Mouse (Mus musculus) hindbrain, postnatal 0 days (tissue): Measurements from ENCODE around the gene Slc12a6. TPM values are rescaled to one million over a fixed set of nuclear protein-coding genes. Genes with fewer than 3 reads are reported as not detected.

Source experiments
- ATAC-seq: fragments of 200-750 bp; cut with Nextera tagmentation; 2 replicates; pipeline ENCODE4 v1.8.0; 2017; ENCODE audit warnings: mild to moderate bottlenecking, moderate TSS enrichment, moderate library complexity
- DNase-seq: peaks from one replicate; pipeline ENCODE4 v3.0.0-alpha.2; 2015; ENCODE audit warnings: low spot score
- H3K27ac ChIP-seq: fragments of 300-500 bp; sonication (generic); 2 replicates; pipeline ENCODE4 v1.5.1; 2014; ENCODE audit warnings: mild to moderate bottlenecking
- H3K27me3 ChIP-seq: fragments of 300-500 bp; sonication (generic); 2 replicates; pipeline ENCODE4 v1.6.1; 2014; ENCODE audit warnings: low read length, mixed read lengths; ENCODE audit not compliant: insufficient read depth
- H3K36me3 ChIP-seq: fragments of 300-500 bp; sonication (generic); 2 replicates; pipeline ENCODE4 v1.6.1; 2014; ENCODE audit warnings: low read length, mixed read lengths; ENCODE audit not compliant: insufficient read depth
- H3K4me1 ChIP-seq: fragments of 300-500 bp; sonication (generic); 2 replicates; pipeline ENCODE4 v1.6.1; 2014; ENCODE audit warnings: antibody characterized with exemption, low read length, mixed read lengths; ENCODE audit not compliant: insufficient read depth
- H3K4me2 ChIP-seq: fragments of 300-500 bp; sonication (generic); 2 replicates; pipeline ENCODE4 v1.6.1; 2014; ENCODE audit warnings: low read depth, mild to moderate bottlenecking, low read length, moderate library complexity, mixed read lengths
- H3K4me3 ChIP-seq: fragments of 300-500 bp; sonication (generic); 2 replicates; pipeline ENCODE4 v1.5.1; 2014; ENCODE audit warnings: low read length
- H3K9ac ChIP-seq: fragments of 300-500 bp; sonication (generic); replicated peaks from 2 replicates; pipeline ENCODE4 v1.6.1; 2014; ENCODE audit warnings: mild to moderate bottlenecking, low read length, moderate library complexity, mixed read lengths
- H3K9me3 ChIP-seq: fragments of 300-500 bp; sonication (generic); 2 replicates; pipeline ENCODE4 v1.6.1; 2016; ENCODE audit warnings: low read length, mixed read lengths
- CTCF ChIP-seq: IDR thresholded peaks from 2 replicates; pipeline ENCODE4 v1.5.1; 2016; ENCODE audit warnings: antibody characterized with exemption, control low read depth, low read depth
- WGBS: fragments of 180-500 bp; shearing (Covaris S2); extraction: QIAGEN DNeasy Blood & Tissue Kit; methylation state at CpG from one replicate; pipeline ENCODE4 v1.1.7; 2014; 5-methylcytosine and 5-hydroxymethylcytosine counted together
- polyA plus RNA-seq: library from polyadenylated mRNA; unstranded; fragments of >200 nt; fragmentation: Nextera tagmentation; extraction: Ambion mirVana; gene quantifications from 2 replicates; pipeline ENCODE4 v1.2.1, GENCODE M21; 2015
- total RNA-seq: library from RNA; depleted of rRNA; stranded (reverse); fragments of >200 nt; gene quantifications from 2 replicates; pipeline ENCODE4 v1.2.3, GENCODE M21; 2014

The Slc12a6 gene
- total and polyA plus RNA-seq, 2 experiments from 2014 or later = 12.6 to 68.2 TPM

DNA sequence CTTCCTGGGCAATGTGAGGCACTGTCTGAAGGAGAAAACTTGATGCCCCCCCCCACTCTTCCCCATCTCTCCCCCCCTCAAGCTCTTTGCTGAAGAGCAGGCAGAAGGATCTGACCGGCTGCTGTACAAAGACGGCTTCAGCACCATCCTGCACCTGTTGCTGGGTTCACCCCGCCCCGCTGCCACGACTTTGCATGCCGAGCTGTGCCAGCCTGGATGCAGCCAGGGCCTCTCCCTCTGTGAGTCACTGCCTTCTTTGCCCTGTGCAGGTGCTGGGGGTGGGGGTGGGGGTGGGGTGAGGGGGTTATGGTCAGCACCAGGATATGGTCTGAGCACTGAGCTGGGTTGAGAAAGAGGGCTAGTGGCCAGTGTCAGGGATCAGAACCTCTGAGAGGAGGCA is 19.4 kb upstream of the Slc12a6 start:
- WGBS = 88% methylated on average over 6 of the region's 6 CpGs
- peaks cover 11% of the 10 kb centered on the region; the same call in 1 of the 2 replicates for H3K36me3 ChIP-seq
- TF ChIP-seq CTCF = no peak
- H3K4me3 ChIP-seq = no peak overlapping the region
- no peak overlapping the region for H3K9ac ChIP-seq
- no peak overlapping the region for H3K4me2 ChIP-seq
- no peaks in the 10 kb centered on the region for H3K4me1 ChIP-seq
- no peaks in the 10 kb centered on the region for H3K9me3 ChIP-seq
- H3K27me3 ChIP-seq = no peaks in the 10 kb centered on the region
- ATAC-seq (no peak), DNase-seq (no peak)
- H3K27ac ChIP-seq = no peak overlapping the region

DNA sequence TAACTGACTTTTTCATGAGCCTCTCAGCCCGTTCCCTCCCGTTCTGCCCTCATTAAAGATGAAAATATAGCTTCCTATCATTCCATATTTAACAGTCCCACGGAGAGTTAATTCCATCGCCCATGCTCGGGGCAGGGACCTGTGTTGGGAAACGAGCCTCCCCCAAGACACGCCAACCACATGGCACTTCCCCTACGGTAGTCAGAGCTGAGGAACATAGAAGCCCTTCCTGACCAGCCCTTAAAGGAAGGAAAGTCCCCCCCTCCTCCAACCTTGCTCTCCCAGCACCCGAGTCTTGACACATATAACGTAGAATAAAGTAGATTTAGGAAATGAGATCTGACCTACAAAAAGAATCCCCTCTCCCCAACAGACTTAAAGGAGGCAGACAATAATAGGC is 18.3 kb upstream of the Slc12a6 start:
- Histone ChIP-seq H3K27ac (no peak overlapping the region), H3K9me3 (no peaks in the 10 kb centered on the region), H3K9ac (no peak overlapping the region), H3K4me1 (no peaks in the 10 kb centered on the region), H3K27me3 (no peaks in the 10 kb centered on the region), H3K36me3 (peaks cover 11% of the 10 kb centered on the region; the same call in 1 of the 2 replicates), H3K4me2 (no peak overlapping the region), H3K4me3 (no peak overlapping the region)
- ATAC-seq = no peak; the same call in 1 of the 2 replicates
- WGBS = 89% methylated on average over 10 of the region's 10 CpGs
- DNase-seq = no peak
- no peak for TF ChIP-seq CTCF

- no peaks in the 10 kb centered on the region for H3K27me3 ChIP-seq
- no peaks in the 10 kb centered on the region for H3K4me1 ChIP-seq
- no peak for DNase-seq
- no peak overlapping the region for H3K9ac ChIP-seq
- 85% methylated on average over 10 of the region's 10 CpGs for whole genome bisulfite sequencing
- H3K36me3 ChIP-seq = no peaks in the 10 kb centered on the region; the same call in 1 of the 2 replicates
- no peak overlapping the region for H3K4me2 ChIP-seq
- H3K4me3 ChIP-seq = no peak overlapping the region
- no peaks in the 10 kb centered on the region for H3K9me3 ChIP-seq
- no peak overlapping the region for H3K27ac ChIP-seq
- ATAC-seq = no peak
- no peak for TF ChIP-seq CTCF
Observed at GRCm38 (mm10) chr2:112249780-112250453, 15.7 kb upstream of the Slc12a6 start.

DNA sequence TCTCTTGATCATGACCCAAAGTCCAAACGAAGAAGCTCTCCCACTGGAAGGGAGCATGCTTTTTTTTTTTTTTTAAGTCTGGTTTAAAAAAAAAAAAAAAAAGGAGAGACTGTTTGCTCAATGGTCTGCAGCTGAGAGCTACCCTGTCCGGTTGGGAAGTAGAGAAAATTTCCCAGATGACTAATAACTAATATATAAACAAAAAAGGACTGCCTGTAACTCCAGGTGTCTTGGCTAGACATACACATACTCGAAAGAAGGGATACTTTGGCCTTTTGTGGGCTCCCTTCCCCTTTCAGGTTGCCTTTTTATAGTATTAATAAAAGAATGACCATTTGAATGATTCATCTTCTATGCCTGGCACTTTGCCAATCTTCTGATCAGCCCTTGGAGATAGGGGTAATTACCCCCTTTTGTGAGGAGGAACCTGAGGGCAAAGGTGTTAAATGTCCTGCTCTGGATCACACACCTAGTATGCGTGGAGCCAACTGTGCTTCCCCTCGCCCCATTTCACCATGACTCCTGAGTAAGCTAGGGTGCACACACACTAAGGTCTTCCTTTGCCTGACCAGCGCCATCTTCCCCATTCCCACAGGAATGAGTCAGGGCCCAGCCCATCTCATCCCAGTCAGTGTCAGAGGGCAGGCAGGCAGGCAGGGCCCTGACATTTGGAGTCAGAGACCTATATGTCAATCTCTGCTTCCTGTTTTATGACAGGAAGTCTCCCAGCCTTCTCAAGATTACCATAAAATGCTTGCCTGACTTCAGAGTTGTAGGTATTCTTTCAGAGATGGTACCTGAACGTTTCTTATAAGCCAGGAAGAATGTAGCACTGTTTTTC is 10.7 kb upstream of the Slc12a6 start:
- Histone ChIP-seq H3K4me1 (no peaks in the 10 kb centered on the region), H3K4me3 (no peak overlapping the region), H3K9me3 (no peaks in the 10 kb centered on the region), H3K4me2 (no peak overlapping the region), H3K27ac (no peak overlapping the region), H3K27me3 (no peaks in the 10 kb centered on the region), H3K36me3 (no peaks in the 10 kb centered on the region), H3K9ac (no peak overlapping the region)
- WGBS = 67% methylated on average over 7 of the region's 7 CpGs
- ATAC-seq (no peak), DNase-seq (no peak)
- TF ChIP-seq CTCF = no peak

DNA sequence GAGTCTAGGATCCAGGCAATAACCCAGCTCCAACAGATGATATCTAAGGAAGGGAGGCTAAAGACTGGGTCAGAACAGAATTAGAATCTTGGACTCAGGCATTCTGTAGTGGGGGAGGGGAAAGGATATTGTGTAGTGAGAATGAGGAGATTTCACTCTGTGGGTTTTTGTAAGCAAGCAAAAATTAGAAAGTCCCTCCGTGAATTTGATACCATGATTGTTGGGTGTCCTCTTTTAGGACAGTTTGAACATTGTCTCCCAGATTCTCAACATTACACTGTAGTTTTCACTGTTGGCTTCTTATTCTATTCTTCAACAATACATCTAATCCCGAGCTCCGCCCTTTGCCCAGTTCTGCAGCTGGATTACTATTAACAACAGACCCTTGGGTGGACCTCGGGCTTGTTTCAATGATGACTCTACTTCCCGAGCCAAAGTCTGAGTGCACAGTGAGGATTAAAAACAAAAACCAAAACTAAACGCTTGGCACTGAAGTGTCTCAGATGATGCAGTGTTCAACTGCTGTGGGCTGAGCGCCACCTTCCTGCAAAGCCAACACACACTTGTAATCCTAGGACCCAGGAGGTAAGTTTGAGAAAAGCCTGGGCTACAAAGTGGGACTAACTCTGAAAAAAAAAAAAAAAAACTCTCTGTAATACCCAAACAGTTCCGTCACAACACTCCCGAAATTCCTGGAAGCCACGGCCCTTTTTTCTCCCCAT is 6.2 kb upstream of the Slc12a6 start, which contains the start of gene Nutm1:
Gene Nutm1, minus strand, starts transcription at position 51 of the 722 bp plus-strand sequence.
- Histone ChIP-seq H3K4me2 (no peak within 1 kb of the TSS), H3K36me3 (no peaks in the 10 kb centered on the region), H3K27ac (no peak within 1 kb of the TSS), H3K9ac (no peak within 1 kb of the TSS), H3K9me3 (no peaks in the 10 kb centered on the region), H3K27me3 (no peaks in the 10 kb centered on the region), H3K4me1 (peaks cover 5% of the 10 kb centered on the region; the same call in 1 of the 2 replicates), H3K4me3 (no peak within 1 kb of the TSS)
- 74% methylated on average over 10 of the region's 10 CpGs for WGBS
- ATAC-seq = no peak
- no peak for TF ChIP-seq CTCF
- DNase-seq = no peak

DNA sequence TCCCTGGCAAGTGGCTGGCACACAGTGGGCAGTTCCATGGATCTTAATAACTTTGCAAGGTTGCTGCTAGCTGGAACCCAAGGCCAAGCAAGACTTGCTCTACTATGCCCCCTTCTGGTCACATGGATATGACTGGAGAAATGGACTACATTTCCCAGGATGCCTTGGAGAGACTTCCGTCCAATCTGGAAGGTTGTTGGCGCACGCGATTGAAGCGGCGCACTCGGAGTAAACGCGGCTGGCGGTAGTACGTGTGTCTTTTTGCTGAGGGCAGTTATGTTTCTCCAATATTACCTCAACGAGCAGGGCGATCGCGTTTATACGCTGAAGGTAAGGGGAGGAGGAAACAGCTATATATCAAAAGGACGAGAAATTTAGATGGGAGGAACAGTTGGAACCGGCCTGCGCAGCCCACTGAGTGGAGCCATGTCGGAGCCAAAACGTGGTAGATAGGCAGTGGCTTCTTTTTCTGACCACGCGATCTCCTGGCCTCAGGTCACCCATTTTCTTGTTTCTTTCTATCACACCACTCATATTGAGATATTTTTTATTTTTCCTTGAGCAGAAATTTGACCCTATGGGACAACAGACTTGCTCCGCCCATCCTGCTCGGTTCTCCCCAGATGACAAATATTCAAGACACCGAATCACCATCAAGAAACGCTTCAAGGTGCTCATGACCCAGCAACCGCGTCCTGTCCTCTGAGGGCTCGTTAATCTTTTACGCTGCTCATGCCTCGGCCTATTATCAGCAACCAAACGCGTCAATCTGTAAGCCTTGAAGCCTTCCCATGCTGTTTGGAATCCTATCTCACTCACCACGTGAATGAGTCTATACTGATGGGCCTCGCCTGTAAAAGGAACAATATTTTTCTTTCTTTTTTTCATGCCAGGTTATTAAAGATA is 3.6 kb upstream of the Slc12a6 start, which contains the start of gene Nop10:
Gene Nop10, plus strand, starts transcription at position 179 of the 906 bp plus-strand sequence.
- WGBS = 1% methylated on average over 36 of the region's 36 CpGs
- peak; percentile 92 for TF ChIP-seq CTCF
- peak within 1 kb of the TSS; percentile 61 for H3K4me3 ChIP-seq
- peaks cover 10% of the 10 kb centered on the region for H3K4me1 ChIP-seq
- H3K36me3 ChIP-seq = no peaks in the 10 kb centered on the region
- peak; percentile 96 for DNase-seq
- peak; percentile 72 for ATAC-seq
- H3K9ac ChIP-seq = peak within 1 kb of the TSS; percentile 63
- H3K27ac ChIP-seq = peak within 1 kb of the TSS; percentile 80
- peak within 1 kb of the TSS; percentile 72 for H3K4me2 ChIP-seq
- no peaks in the 10 kb centered on the region for H3K9me3 ChIP-seq
- no peaks in the 10 kb centered on the region for H3K27me3 ChIP-seq
